Mouse (Mus musculus): ENCODE measurements around the gene Ipo11.

- TF ChIP-seq CTCF (IDR thresholded peaks at IDR 0.05; ENCODE audit: low read depth, low read length) (no peak), POLR2A (IDR thresholded peaks at IDR 0.05; ENCODE audit: borderline replicate concordance, low read depth, low read length) (no peak)
Measured at GRCm38 (mm10) chr13:106929201-106929600, 7.6 kb downstream of the Ipo11 start.

Measured in bone marrow macrophage, adult 2 months (primary cell).